Mouse (Mus musculus): ENCODE measurements at regions not wholly inside any gene's neighbourhood (a gene's known extent, or its start where the extent isn't known, plus 50 kb on each side); places are given as distances from the start of the nearest gene placed in this dataset.

DNA sequence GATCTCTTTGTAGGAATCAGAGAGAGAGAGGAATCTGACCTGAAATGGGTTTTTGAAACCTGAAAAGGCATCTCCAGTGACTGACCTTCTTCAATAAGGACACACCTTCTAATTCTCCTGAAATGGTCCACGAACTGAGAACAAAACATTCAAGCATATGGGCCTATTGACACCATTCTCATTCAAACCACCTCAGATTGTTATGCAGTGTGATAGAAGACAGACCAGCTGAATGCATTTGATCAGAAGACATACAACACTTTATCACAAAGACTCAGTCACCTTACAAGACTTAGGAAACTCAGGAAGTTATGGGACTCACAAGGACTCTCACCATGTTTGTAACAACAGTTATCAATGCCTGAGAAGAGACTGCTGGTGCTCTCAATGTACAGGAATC, 256.7 kb downstream of the Rpl10l start:
- Histone ChIP-seq H3K36me3 (ENCODE audit: control insufficient read depth, insufficient read depth, low read length) (no peaks in the 10 kb centered on the region), H3K4me2 (ENCODE audit: low read length) (no peak overlapping the region), H3K9me3 (replicated peaks; ENCODE audit: control insufficient read depth, low read length) (no peaks in the 10 kb centered on the region), H3K9ac (ENCODE audit: low read length) (no peak overlapping the region), H3K4me3 (ENCODE audit: low read depth, low read length) (no peak overlapping the region), H3K27ac (ENCODE audit: low read depth, low read length) (no peak overlapping the region), H3K27me3 (replicated peaks; ENCODE audit: control insufficient read depth, insufficient read depth, low read length) (no peaks in the 10 kb centered on the region), H3K4me1 (ENCODE audit: control insufficient read depth, insufficient read depth, low read length) (no peaks in the 10 kb centered on the region)
- ATAC-seq (no peak), DNase-seq (ENCODE audit: low spot score) (no peak)
- 71% methylated on average over 1 of the region's 1 CpGs for WGBS

DNA sequence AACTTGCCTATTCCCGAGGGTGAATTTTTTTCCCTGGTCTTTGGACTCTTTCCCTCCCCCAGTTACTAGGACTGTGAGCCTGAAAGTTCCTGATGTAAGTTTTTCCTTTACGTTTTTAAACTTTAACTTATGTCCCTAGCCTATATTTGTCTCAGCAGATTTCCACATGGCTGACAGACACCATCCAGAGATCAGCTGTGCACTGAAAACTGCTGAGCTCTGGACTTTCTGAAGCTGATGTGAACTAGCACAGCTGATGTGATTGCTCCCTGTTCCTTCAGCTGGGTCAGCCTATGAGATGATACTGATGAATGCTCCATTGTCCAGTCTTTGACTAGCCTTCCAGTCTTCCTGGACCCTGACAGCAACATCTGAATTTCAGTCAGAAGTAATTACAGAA, 271.5 kb downstream of the Rpl10l start:
- WGBS, result 84% methylated on average over 2 of the region's 2 CpGs
- DNase-seq (ENCODE audit: low spot score), result no peak
- H3K4me3 ChIP-seq (ENCODE audit: low read depth, low read length), result no peak overlapping the region

More for the DNA sequence above, 271.5 kb downstream of the Rpl10l start:
- Histone ChIP-seq H3K9ac (ENCODE audit: low read length) (no peak overlapping the region), H3K9me3 (replicated peaks; ENCODE audit: control insufficient read depth, low read length) (no peaks in the 10 kb centered on the region), H3K4me1 (ENCODE audit: control insufficient read depth, insufficient read depth, low read length) (no peaks in the 10 kb centered on the region), H3K27ac (ENCODE audit: low read depth, low read length) (no peak overlapping the region), H3K4me2 (ENCODE audit: low read length) (no peak overlapping the region), H3K36me3 (ENCODE audit: control insufficient read depth, insufficient read depth, low read length) (no peaks in the 10 kb centered on the region), H3K27me3 (replicated peaks; ENCODE audit: control insufficient read depth, insufficient read depth, low read length) (no peaks in the 10 kb centered on the region)
- no peak for ATAC-seq
